Mouse (Mus musculus) spleen, postnatal 0 days (tissue): Measurements from ENCODE around the gene Tmem60. TPM values are rescaled to one million over a fixed set of nuclear protein-coding genes. Genes with fewer than 3 reads are reported as not detected.

Experiments used
- polyA plus RNA-seq: library from polyadenylated mRNA; unstranded; fragments of >200 nt; fragmentation: Nextera tagmentation; extraction: Ambion mirVana; gene quantifications from 2 replicates; pipeline ENCODE4 v1.2.1, GENCODE M21; 2015

The Tmem60 gene
- polyA plus RNA-seq = 59.2 and 62.0 TPM in 2 replicates

GRCm38 (mm10) chr5:20881915-20882800, at the start of gene Tmem60, which contains the start of gene Phtf2:
Tmem60 (plus strand) TSS chr5:20882191.
Phtf2 (minus strand) TSS chr5:20882124.

Other genes starting within 250 kb of the Tmem60 start
- 6.6 and 6.7 TPM in 2 replicates for gene Phtf2, start 67 bp upstream of the Tmem60 start, polyA plus RNA-seq
- 12.9 and 13.2 TPM in 2 replicates for gene Rsbn1l, start 74.2 kb downstream of the Tmem60 start, polyA plus RNA-seq
- gene Ptpn12, start 173.7 kb downstream of the Tmem60 start, polyA plus RNA-seq = 21.1 and 26.4 TPM in 2 replicates